Mouse (Mus musculus) neural tube, embryonic 14.5 days (tissue): Measurements from ENCODE around the gene Mier2. TPM values are rescaled to one million over a fixed set of nuclear protein-coding genes. Genes with fewer than 3 reads are reported as not detected.

Experiments used
- ATAC-seq: fragments of 200-750 bp; cut with Nextera tagmentation; 2 replicates; pipeline ENCODE4 v1.8.0; 2017; ENCODE audit warnings: low read depth, mild to moderate bottlenecking, moderate TSS enrichment, moderate library complexity
- H3K27ac ChIP-seq: fragments of 300-500 bp; sonication (generic); 2 replicates; pipeline ENCODE4 v1.5.1; 2014; ENCODE audit warnings: low read depth, mild to moderate bottlenecking, control low read depth, low read length, moderate library complexity, mixed read lengths
- H3K27me3 ChIP-seq: fragments of 300-500 bp; sonication (generic); 2 replicates; pipeline ENCODE4 v1.6.1; 2014; ENCODE audit warnings: low read length; ENCODE audit not compliant: control insufficient read depth, insufficient read depth
- H3K36me3 ChIP-seq: fragments of 300-500 bp; sonication (generic); 2 replicates; pipeline ENCODE4 v1.6.1; 2014; ENCODE audit warnings: low read length, mixed read lengths; ENCODE audit not compliant: control insufficient read depth, insufficient read depth
- H3K4me1 ChIP-seq: fragments of 300-500 bp; sonication (generic); 2 replicates; pipeline ENCODE4 v1.6.1; 2014; ENCODE audit warnings: low read length; ENCODE audit not compliant: control insufficient read depth, insufficient read depth
- H3K4me2 ChIP-seq: fragments of 300-500 bp; sonication (generic); 2 replicates; pipeline ENCODE4 v1.6.1; 2014; ENCODE audit warnings: mild to moderate bottlenecking, low read depth, low read length, control low read depth
- H3K4me3 ChIP-seq: fragments of 300-500 bp; sonication (generic); 2 replicates; pipeline ENCODE4 v1.5.1; 2014; ENCODE audit warnings: low read depth, low read length, control low read depth, mixed read lengths
- H3K9ac ChIP-seq: fragments of 300-500 bp; sonication (generic); replicated peaks from 2 replicates; pipeline ENCODE4 v1.6.1; 2014; ENCODE audit warnings: low read depth, mild to moderate bottlenecking, control low read depth, low read length, mixed read lengths
- H3K9me3 ChIP-seq: fragments of 300-500 bp; sonication (generic); 2 replicates; pipeline ENCODE4 v1.6.1; 2016; ENCODE audit warnings: low read length; ENCODE audit not compliant: control insufficient read depth
- WGBS: fragments of 180-500 bp; shearing (Covaris S2); extraction: QIAGEN DNeasy Blood & Tissue Kit; methylation state at CpG from one replicate; pipeline ENCODE4 v1.1.7; 2014; 5-methylcytosine and 5-hydroxymethylcytosine counted together
- microRNA-seq: library from miRNA; unstranded; fragments of <30 nt; microRNA quantifications from one replicate; pipeline ENCODE4, GENCODE M21; 2016
- polyA plus RNA-seq: library from polyadenylated mRNA; unstranded; fragments of >200 nt; fragmentation: Nextera tagmentation; extraction: Ambion mirVana; gene quantifications from 2 replicates; pipeline ENCODE4 v1.2.1, GENCODE M21; 2014

Mier2 gene
- polyA plus RNA-seq, 1 experiment from 2014 or later = 59.9 TPM

DNA sequence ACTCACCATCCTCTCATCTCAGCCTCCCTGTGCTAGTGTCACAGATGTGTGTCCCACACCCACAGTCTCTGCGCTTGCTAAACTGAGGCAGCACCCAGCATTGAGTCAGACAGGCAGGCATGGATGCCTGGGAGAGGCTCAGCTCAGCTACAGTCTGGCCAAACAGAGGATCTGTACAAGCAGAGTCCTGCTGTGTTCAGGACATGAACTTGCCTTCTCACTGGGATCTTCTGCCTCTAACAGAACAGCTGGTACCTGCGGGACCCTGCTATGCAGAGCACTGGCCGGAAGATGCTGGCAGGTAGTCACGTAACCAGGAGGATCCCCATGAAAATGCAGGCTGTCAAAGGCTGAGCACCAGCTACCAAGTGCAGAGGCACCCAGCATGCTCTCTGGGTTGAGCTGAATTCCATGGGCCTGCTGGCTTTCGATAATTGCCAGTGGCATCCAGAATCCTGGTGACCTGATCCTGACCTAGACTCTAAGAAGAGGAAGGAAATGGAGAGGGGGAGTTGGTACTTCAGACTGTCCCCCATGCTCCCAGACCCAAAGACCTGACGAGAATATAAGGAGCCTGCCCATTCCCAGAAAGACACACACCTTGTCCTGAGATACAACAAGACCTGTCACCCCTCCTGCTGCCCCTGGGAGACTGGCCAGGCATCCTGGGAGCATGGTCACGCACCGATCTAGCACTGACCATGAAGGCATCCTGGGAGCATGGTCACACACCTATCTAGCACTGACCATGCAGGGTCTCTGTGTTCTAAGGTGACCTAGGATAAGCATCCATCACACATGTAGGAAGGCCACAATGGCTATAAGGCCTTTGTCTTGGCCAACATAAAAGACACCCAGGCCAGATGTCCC lies 29.3 kb downstream of the Mier2 start:
- Histone ChIP-seq H3K27ac (no peak overlapping the region), H3K9ac (no peak overlapping the region), H3K9me3 (no peaks in the 10 kb centered on the region), H3K4me1 (no peaks in the 10 kb centered on the region), H3K4me2 (no peak overlapping the region), H3K27me3 (no peaks in the 10 kb centered on the region), H3K36me3 (no peaks in the 10 kb centered on the region), H3K4me3 (no peak overlapping the region)
- 95% methylated on average over 8 of the region's 8 CpGs for WGBS
- no peak for ATAC-seq

DNA sequence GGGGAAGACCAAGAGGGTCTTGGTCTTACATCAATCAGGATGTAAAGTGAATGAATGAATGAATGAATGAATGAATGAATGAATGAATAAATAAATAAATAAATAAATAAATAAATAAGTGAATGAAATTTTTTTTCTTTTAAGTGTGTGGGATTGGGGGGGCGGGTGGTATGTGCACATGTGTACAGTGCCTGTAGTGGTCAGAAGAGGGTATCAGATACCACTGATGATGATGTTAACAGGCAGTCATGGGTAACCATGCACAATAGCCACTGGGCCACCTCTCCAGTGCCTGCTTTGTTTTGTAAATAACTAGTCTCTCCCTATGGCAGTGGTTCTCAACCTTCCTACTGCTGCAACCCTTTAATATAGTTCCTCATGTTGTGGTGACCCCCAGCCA lies 30.6 kb downstream of the Mier2 start:
- no peak overlapping the region for H3K4me3 ChIP-seq
- no peak overlapping the region for H3K27ac ChIP-seq
- H3K4me1 ChIP-seq = no peaks in the 10 kb centered on the region
- H3K9me3 ChIP-seq = no peaks in the 10 kb centered on the region
- H3K27me3 ChIP-seq = no peaks in the 10 kb centered on the region
- H3K4me2 ChIP-seq = no peak overlapping the region
- 91% methylated on average over 1 of the region's 1 CpGs for WGBS
- no peak overlapping the region for H3K9ac ChIP-seq
- ATAC-seq = no peak
- H3K36me3 ChIP-seq = no peaks in the 10 kb centered on the region

- Histone ChIP-seq H3K36me3 (no peaks in the 10 kb centered on the region), H3K9me3 (no peaks in the 10 kb centered on the region), H3K4me3 (no peak overlapping the region), H3K4me2 (no peak overlapping the region), H3K27me3 (no peaks in the 10 kb centered on the region), H3K9ac (no peak overlapping the region), H3K27ac (no peak overlapping the region), H3K4me1 (no peaks in the 10 kb centered on the region)
- ATAC-seq = no peak
- WGBS = 79% methylated on average over 2 of the region's 2 CpGs
Measured at GRCm38 (mm10) chr10:79506709-79507108, 48.3 kb downstream of the Mier2 start.

- ATAC-seq = no peak
- H3K27me3 ChIP-seq = no peaks in the 10 kb centered on the region
- H3K4me3 ChIP-seq = no peak overlapping the region
- H3K9me3 ChIP-seq = no peaks in the 10 kb centered on the region
- no peak overlapping the region for H3K27ac ChIP-seq
- H3K4me2 ChIP-seq = no peak overlapping the region
- H3K4me1 ChIP-seq = no peaks in the 10 kb centered on the region
- no peaks in the 10 kb centered on the region for H3K36me3 ChIP-seq
- WGBS = 63% methylated on average over 6 of the region's 6 CpGs
- no peak overlapping the region for H3K9ac ChIP-seq
Measured at GRCm38 (mm10) chr10:79502830-79503644, 52.0 kb downstream of the Mier2 start.

GRCm38 (mm10) chr10:79496701-79497288 lies 58.2 kb downstream of the Mier2 start:
- WGBS = 60% methylated on average over 2 of the region's 2 CpGs

GRCm38 (mm10) chr10:79495886-79496285 lies 59.1 kb downstream of the Mier2 start:
- no peak overlapping the region for H3K27ac ChIP-seq
- H3K4me3 ChIP-seq = no peak overlapping the region
- H3K36me3 ChIP-seq = no peaks in the 10 kb centered on the region
- WGBS = 60% methylated on average over 3 of the region's 3 CpGs
- H3K27me3 ChIP-seq = no peaks in the 10 kb centered on the region
- H3K9ac ChIP-seq = no peak overlapping the region
- no peak for ATAC-seq
- no peak overlapping the region for H3K4me2 ChIP-seq
- no peaks in the 10 kb centered on the region for H3K9me3 ChIP-seq
- no peaks in the 10 kb centered on the region for H3K4me1 ChIP-seq

More at GRCm38 (mm10) chr10:79496701-79497288, 58.2 kb downstream of the Mier2 start:
- no peaks in the 10 kb centered on the region for H3K36me3 ChIP-seq
- no peak overlapping the region for H3K27ac ChIP-seq
- no peak overlapping the region for H3K4me3 ChIP-seq
- no peaks in the 10 kb centered on the region for H3K9me3 ChIP-seq
- H3K27me3 ChIP-seq = no peaks in the 10 kb centered on the region
- no peak overlapping the region for H3K4me2 ChIP-seq
- no peak for ATAC-seq
- no peaks in the 10 kb centered on the region for H3K4me1 ChIP-seq
- H3K9ac ChIP-seq = no peak overlapping the region

Small RNA genes lying within 50 kb of the gene (microRNA-seq; reads per million reads assigned to microRNA genes)
- gene Mir6909 = not detected

Other genes with a start within 250 kb of the Mier2 start
- gene Vmn2r82, start 198.7 kb downstream of the Mier2 start, polyA plus RNA-seq = not detected in 2 replicates
- gene Vmn2r83, start 86.5 kb downstream of the Mier2 start, polyA plus RNA-seq = not detected in 2 replicates
- 18.3 and 22.6 TPM in 2 replicates for gene Plpp2, start 21.4 kb downstream of the Mier2 start, polyA plus RNA-seq
- gene Theg, start 32.1 kb upstream of the Mier2 start, polyA plus RNA-seq = not detected in 2 replicates
- gene C2cd4c, start 58.8 kb upstream of the Mier2 start, polyA plus RNA-seq = 0.66 and 1.3 TPM in 2 replicates
- 16.7 and 22.8 TPM in 2 replicates for gene Shc2, start 82.7 kb upstream of the Mier2 start, polyA plus RNA-seq
- gene Odf3l2, start 90.5 kb upstream of the Mier2 start, polyA plus RNA-seq = not detected in 2 replicates
- gene Madcam1, start 109.4 kb upstream of the Mier2 start, polyA plus RNA-seq = 0.82 and 1.2 TPM in 2 replicates
- gene Tpgs1, start 114.2 kb upstream of the Mier2 start, polyA plus RNA-seq = 104 and 118 TPM in 2 replicates
- 69.7 and 74.6 TPM in 2 replicates for gene Cdc34, start 127.0 kb upstream of the Mier2 start, polyA plus RNA-seq
- gene Gzmm, start 133.8 kb upstream of the Mier2 start, polyA plus RNA-seq = 1.1 and 1.3 TPM in 2 replicates
- gene Bsg, start 149.3 kb upstream of the Mier2 start, polyA plus RNA-seq = 800 and 802 TPM in 2 replicates
- gene Hcn2, start 161.4 kb upstream of the Mier2 start, polyA plus RNA-seq = 2.7 and 3.7 TPM in 2 replicates
- gene Polrmt, start 191.4 kb upstream of the Mier2 start, polyA plus RNA-seq = 34.9 and 36.7 TPM in 2 replicates
- gene Fgf22, start 199.9 kb upstream of the Mier2 start, polyA plus RNA-seq = 2.0 and 2.3 TPM in 2 replicates
- gene Rnf126, start 211.8 kb upstream of the Mier2 start, polyA plus RNA-seq = 89.3 and 93.7 TPM in 2 replicates
- gene Fstl3, start 222.1 kb upstream of the Mier2 start, polyA plus RNA-seq = 1.7 and 2.3 TPM in 2 replicates
- gene Prss57, start 235.8 kb upstream of the Mier2 start, polyA plus RNA-seq = not detected in 2 replicates
- 233 and 247 TPM in 2 replicates for gene Palm, start 238.4 kb upstream of the Mier2 start, polyA plus RNA-seq